Mouse (Mus musculus) heart, adult 8-10 months (tissue): Measurements from ENCODE around the gene Ptcd2. TPM values are rescaled to one million over a fixed set of nuclear protein-coding genes. Genes with fewer than 3 reads are reported as not detected.

Experiments
- DNase-seq: peaks from one replicate; pipeline ENCODE4 v3.0.0; 2022; ENCODE audit warnings: low spot score
- total RNA-seq, 4 experiments: library from RNA; stranded (reverse); gene quantifications; 2 replicates each; pipeline ENCODE4 v1.2.4; 2022

The Ptcd2 gene
- 10 to 100 TPM; 52.6 to 58.1 (median 54.0) TPM for total RNA-seq

GRCm38 (mm10) chr13:99344599-99345575, at the start of gene Ptcd2, which contains the start of gene Mrps27:
Ptcd2 (minus strand) TSS chr13:99344705.
Mrps27 (plus strand) TSS chr13:99344786.
- DNase-seq: peak; percentile 98

GRCm38 (mm10) chr13:99393128-99393527, 48.6 kb upstream of the Ptcd2 start:
- DNase-seq: no peak

DNA sequence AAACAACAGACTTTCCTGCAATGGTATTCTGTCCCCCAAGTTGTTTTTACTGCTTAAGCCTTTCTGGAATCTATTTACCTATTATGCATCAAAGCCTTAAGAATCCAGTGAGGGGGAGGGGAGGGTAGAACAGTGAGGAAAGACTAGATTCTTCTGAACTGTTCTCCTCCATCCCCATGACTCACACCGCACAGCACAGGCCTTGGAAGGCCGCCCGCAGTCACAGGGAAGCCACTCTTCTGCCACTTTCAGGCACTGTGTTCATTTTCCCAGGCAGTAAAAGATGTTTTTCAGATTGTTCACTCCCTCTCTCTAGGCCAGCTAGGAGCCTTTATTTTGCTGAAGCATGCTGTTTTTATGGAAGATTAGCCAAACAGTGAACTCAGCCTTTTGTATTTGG, 46.9 kb upstream of the Ptcd2 start:
- DNase-seq: peak; percentile 52

- DNase-seq: peak; percentile 13
Observed at GRCm38 (mm10) chr13:99387901-99388811, 43.7 kb upstream of the Ptcd2 start.

GRCm38 (mm10) chr13:99386341-99386740, 41.8 kb upstream of the Ptcd2 start:
- DNase-seq: peak; percentile 22

GRCm38 (mm10) chr13:99385911-99386310, 41.4 kb upstream of the Ptcd2 start:
- DNase-seq: peak; percentile 6

GRCm38 (mm10) chr13:99384555-99385203, 40.2 kb upstream of the Ptcd2 start:
- DNase-seq: peak; percentile 62

GRCm38 (mm10) chr13:99382373-99382772, 37.9 kb upstream of the Ptcd2 start:
- DNase-seq: no peak

DNA sequence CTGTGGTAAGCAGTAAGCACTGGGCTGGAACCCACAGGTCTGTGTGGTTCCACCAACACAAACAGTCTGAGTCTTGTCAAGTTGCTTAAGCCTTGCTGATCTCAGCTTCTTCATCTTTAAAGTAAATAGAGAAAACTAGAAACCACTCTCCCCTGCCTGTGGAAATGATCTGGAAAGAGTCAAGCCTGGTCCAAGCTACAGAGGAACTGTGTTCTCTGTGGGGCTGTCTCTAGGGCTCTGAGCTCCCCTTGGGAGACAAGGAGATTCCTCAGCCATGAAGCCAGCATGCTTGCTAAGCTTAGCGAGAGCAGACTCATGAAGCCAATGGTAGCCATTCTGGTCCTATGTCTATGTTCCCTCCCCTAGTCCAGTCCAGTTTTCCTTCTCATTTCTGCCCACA, 33.7 kb upstream of the Ptcd2 start:
- no peak for DNase-seq

GRCm38 (mm10) chr13:99377055-99377454, 32.5 kb upstream of the Ptcd2 start:
- no peak for DNase-seq

- DNase-seq: peak; percentile 79
Observed at GRCm38 (mm10) chr13:99375550-99375949, 31.0 kb upstream of the Ptcd2 start.

DNA sequence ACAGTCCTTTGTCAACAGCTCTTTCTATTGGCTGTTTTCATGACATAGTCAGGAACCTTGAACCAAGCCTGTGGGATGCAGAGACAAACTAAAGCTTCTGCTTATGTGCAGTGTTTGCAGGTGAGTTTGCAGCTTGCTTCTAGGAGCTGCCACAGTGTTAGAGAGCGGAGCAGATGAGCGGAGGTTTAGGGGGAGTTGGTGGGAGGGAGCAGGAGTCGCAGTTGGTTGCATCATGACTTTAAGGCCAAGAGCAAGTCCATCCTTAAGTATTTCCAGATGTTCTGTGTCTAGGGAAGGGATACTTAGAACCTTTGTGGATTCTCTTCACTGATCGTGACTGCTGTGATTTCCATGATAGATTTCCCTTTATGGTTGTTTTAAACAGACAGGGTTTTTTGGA, 29.7 kb upstream of the Ptcd2 start:
- DNase-seq: no peak

DNA sequence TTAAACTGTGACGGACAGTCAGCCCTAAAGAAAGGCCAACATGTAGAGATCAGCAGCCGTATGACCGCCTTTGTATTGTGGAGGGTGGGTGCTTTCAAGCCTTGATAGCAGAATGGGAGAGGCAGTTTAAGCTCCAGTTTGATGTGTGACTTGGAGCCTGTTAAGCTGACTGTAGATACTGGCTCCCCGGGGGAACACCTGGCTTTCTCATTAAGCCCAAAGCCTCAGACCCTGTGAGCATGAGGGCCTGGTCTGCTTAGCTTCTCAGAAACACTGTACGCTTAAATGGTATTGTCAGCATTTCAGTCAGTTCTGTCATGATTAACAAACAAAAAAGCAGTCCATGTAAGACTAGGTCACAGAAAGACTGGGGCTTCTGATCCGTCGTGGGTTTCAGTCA, 29.2 kb upstream of the Ptcd2 start:
- DNase-seq: no peak

- DNase-seq: no peak
Observed at GRCm38 (mm10) chr13:99371285-99371684, 26.8 kb upstream of the Ptcd2 start.

- DNase-seq: no peak
Observed at GRCm38 (mm10) chr13:99369103-99369502, 24.6 kb upstream of the Ptcd2 start.

DNA sequence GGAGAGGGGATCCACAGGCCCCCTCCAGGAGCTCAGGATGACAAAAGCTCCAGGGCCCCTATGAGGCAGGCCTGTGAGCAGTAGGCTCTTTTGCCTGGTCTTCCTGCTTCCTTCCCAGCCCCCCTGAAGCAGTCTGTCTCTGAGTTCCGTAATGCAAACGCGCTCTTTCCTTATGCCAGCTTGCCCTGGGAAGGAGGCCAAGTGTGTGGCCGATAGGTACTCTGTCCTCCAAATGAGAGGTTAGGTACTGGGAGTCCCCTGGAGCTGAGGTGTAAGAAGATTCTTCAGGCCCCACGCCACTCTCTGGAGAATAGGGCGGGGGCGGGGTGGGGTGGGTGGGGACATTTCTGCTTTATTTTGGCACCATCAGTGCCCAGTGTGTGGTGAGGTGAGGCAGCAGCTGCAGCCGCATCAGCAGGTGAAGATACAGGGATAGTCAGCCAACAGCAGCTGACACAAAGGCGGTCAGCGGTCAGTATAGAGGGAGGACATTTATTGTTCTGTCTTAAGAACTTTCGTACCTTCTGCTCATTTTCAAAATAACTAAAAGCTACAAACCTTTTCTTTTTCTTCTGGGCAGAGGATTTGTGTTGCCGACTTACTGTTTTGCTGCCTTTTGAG, 23.2 kb upstream of the Ptcd2 start:
- peak; percentile 11 for DNase-seq

DNA sequence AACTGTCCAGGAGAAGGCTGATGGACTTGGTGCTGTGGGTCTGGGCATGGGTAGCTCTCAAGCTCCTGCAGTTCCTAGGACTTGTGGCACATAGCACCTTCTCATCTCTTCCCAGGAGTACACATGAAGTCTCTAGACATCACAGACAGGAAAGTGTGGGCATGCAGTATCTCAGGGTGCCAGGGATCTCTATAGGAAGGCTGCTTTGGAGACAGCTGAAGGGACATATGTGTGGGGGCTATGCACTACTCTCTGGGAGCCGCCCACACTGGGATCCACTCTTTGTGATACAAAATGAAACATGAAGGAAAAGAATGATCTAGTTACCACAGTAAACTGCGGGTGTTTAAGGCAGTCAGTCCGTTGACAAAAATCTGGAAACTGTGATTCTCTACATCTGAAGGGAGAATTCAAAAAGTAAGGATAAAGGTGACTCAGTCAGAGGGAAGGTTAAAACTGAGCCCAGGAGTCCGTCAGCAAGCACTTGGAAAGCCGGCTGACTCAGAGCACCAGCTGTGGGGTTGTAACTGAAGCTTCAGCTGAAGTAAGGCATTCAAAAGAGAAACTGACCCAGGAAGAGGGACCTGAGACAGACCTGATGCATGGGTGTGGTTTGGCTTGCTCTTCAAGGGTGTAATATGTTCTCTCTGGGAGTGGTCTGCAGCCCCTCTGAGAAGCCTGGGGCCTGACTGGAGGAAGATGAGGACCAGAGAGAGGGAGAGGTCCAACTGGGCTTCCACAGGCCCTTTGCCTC, 22.1 kb upstream of the Ptcd2 start:
- no peak for DNase-seq

GRCm38 (mm10) chr13:99363866-99364265, 19.4 kb upstream of the Ptcd2 start:
- no peak for DNase-seq

GRCm38 (mm10) chr13:99358921-99359320, 14.4 kb upstream of the Ptcd2 start:
- DNase-seq: no peak
